Comparison of ENCODE assay signal across 16 mouse cellular contexts in the genomic region with DNA sequence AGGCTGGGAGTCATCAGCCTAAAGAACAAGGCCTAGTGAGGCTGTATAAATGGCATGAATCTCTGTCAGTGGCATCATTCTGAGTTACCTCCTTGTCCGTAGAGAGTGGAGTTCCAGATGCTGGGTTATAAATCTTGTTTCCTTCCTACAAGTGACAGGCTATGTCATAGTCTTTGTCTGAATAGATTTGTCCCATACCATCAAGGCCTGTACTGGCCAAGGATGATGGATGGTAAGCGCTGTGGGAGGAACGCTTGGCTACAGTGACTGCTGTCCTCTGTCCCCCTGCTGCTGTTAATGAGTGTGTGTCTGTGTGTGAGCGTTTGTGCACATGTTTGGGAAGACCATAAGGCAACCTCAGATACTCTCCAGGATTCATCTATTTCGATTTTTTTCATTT.
"Had no signal": no experiment of that assay in that cellular context is flagged by ENCODE, and none has a peak within 500 bp of the region (broad histone marks: within the 10 kb centered on the region; RNA-seq: fewer than 3 reads in every experiment).

No protein-coding gene starts in this region.

- H3K27me3 ChIP-seq: limb, embryonic 15.5 days; liver, embryonic 12.5 days; megakaryocyte, embryonic 14.5 days; midbrain, embryonic 12.5 days had no signal

- H3K36me3 ChIP-seq: limb, embryonic 15.5 days; liver, embryonic 12.5 days; midbrain, embryonic 12.5 days had no signal

- DNase-seq: kidney, adult 9 months; kidney, postnatal 10 days; kidney, postnatal 4 days; lung, embryonic 14.5 days; lung, postnatal 14 days; right cerebral cortex, adult 18-20 months; thymus, postnatal 4 days had no signal

- H3K4me3 ChIP-seq: left cerebral cortex, adult 2 months; limb, embryonic 15.5 days; liver, embryonic 12.5 days; megakaryocyte, embryonic 14.5 days; midbrain, embryonic 12.5 days had no signal

- H3K4me1 ChIP-seq: midbrain, embryonic 12.5 days had no signal

- H3K9ac ChIP-seq: limb, embryonic 15.5 days; liver, embryonic 12.5 days; lung, embryonic 14.5 days; midbrain, embryonic 12.5 days had no signal

- H3K9me3 ChIP-seq: limb, embryonic 15.5 days; liver, embryonic 12.5 days; megakaryocyte, embryonic 14.5 days; midbrain, embryonic 12.5 days had no signal

- H3K27ac ChIP-seq: left cerebral cortex, adult 2 months; limb, embryonic 15.5 days; liver, embryonic 12.5 days; macrophage; midbrain, embryonic 12.5 days; stomach, postnatal 0 days had no signal

- H3K4me2 ChIP-seq: limb, embryonic 15.5 days; liver, embryonic 12.5 days; lung, embryonic 14.5 days; midbrain, embryonic 12.5 days had no signal

- ATAC-seq: intestine, embryonic 16.5 days; liver, embryonic 12.5 days; midbrain, embryonic 16.5 days had no signal
